Mouse (Mus musculus): Measurements from ENCODE around the gene Noc3l.
A peak's percentile ranks its signal among the peaks of the same experiment; 100 is the strongest.

The Noc3l gene

GRCm38 (mm10) chr19:38818766-38819426, at the start of gene Noc3l:
Gene Noc3l (minus strand): TSS chr19:38819237.
- peak; percentile 95 to 97 for DNase-seq (ENCODE audit: low spot score in 2 of 2)

- no peak for DNase-seq (ENCODE audit: low spot score in 2 of 2)
Measured at GRCm38 (mm10) chr19:38862523-38862922, 43.5 kb upstream of the Noc3l start.

DNA sequence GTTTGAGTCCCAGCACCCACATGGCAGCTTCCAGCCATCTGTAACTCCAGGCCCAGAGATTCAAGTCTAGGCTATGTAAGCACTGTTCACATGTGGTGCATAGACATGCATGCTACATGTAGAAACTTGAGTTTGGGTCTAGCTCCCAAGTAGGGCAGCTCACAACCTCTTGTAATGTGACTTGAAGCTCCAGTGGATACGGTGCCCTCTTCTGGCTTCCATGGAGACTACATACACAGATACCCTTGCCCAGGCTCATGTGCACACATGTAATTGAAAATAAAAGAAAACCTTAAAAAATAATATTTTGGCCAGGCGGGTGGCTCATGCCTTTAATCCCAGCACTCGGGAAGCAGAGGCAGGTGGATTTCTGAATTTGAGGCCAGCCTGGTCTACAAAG, 39.2 kb upstream of the Noc3l start:
- no peak for DNase-seq (ENCODE audit: low spot score in 2 of 2)

- DNase-seq (ENCODE audit: low spot score in 2 of 2) = no peak
Measured at GRCm38 (mm10) chr19:38846373-38846772, 27.3 kb upstream of the Noc3l start.

DNA sequence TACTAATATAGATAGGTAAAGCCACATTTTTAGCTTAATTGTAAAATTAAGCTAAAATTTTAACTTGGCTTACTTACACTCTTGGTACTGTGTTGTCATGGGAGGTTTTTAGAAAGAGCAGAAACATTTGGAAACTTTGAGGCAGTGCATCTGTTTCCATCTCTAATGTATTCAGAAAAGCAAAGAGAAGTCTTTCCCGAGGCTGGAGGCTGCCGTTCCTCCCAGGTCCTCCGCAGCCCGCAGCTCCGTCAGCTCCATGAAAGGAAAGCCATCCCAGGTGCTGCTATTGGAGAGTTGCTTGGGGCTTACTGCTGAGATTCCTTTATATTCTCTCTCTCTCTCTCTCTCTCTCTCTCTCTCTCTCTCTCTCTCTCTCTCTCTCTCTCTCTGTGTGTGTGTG, 25.8 kb upstream of the Noc3l start:
- no peak for DNase-seq (ENCODE audit: low spot score in 2 of 2)

- peak; percentile 18 to 37 for DNase-seq (ENCODE audit: low spot score in 2 of 2)
Measured at GRCm38 (mm10) chr19:38837171-38837641, 18.2 kb upstream of the Noc3l start.

DNA sequence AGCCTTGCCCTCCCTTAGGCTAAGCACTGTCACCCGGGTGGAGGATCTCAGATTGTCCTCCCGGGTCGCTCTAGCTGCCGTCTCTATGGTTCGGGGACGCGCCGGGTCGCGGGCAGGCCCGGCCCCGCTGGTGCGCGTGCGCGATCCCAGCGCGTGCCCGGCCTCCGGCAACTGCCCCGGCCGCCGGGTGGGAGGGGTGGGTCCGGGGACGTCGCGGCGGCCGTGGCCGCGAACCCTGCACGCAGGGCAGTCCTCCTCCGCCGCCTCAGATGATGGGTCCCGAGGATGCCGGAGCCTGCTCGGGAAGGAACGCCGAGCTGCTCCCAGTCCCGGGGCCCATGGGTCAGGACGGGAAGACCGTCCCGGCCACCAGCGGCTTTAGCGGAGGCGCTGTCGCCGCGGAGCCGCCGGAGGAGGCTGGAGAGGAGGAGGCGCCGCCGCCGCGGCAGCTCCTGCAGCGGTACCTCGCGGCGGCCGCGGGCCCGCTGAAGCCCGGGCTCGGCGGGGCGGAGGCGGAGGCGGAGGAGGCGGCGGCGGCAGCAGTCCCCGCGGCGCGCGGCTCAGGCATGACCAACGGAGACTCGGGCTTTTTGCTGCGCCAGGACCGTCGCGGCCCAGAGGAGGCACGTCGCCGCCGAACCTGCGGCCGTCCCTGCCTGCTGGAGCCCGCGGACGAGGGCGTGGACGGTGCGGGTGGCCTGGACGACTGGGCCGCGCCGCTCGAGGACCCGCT, 17.6 kb upstream of the Noc3l start, which contains the start of gene Tbc1d12:
TSS of gene Tbc1d12 (plus strand) at position 142 of the 733 bp plus-strand sequence.
- DNase-seq (ENCODE audit: low spot score in 2 of 2) = peak; percentile 81 to 86

DNA sequence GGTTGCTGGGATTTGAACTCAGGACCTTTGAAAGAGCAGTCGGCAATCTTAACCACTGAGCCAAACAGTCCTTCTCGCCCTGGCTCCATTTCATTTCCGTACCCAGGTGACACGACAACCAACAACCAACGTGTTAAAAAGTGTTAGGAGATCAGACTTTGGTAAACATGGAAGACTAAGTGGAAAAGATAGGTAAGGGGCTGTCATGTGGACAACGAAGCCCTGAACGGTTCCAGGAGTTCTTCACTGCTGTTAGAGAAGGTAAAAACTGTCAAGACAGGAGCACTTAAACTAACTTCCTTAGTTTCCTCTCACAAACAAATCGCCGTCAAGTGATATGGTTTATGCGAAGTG, 17.0 kb upstream of the Noc3l start:
- DNase-seq (ENCODE audit: low spot score in 2 of 2) = no peak

DNA sequence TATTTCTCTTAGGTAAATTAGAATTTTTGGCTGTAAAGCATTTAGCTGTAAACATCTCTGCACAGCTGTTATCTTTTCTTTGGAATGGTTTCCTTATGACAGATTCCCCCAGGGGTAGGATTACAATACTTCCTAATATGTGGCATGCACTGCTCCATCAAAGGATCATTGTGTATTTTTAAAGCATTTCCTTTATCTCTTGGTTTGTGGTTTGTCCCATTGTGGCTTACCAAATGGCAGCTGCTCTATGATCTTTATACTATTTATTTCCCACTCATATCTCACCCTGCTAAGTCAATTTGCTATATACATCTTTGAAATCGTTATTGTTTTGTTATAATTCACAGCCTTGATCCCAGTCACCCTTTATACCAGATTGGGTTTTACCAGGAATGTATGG, 14.2 kb upstream of the Noc3l start:
- DNase-seq (ENCODE audit: low spot score in 2 of 2) = no peak

DNA sequence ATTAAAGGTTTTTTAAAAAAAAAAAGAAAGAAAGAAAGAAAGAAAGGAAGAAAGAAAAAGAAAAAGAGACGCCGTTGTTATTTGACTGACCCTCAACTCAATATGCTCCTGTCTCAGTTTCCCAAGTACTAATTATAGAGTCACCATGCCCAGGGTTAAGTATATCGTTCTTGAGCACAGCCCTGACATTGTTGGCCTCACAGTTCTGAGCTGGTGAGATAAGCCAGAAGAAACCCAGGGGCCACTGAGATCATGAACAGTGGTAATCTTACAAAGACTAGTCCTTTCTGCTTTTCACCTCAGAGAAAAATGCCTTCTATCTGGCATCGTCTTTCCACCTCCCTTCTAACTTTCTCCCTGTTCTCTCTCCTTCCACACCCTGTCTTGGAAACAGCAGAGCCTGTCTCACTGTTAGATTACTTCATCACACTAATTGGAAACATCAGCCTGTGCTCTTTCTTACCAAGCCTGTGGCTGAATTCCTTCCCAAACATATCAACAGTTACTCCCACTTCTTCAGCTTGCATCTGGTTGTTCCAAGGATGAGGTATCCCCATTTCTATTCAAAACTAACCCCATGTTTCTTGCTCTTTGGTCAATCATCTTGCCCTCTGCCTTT, 1.3 kb upstream of the Noc3l start:
- DNase-seq (ENCODE audit: low spot score in 2 of 2) = no peak

DNA sequence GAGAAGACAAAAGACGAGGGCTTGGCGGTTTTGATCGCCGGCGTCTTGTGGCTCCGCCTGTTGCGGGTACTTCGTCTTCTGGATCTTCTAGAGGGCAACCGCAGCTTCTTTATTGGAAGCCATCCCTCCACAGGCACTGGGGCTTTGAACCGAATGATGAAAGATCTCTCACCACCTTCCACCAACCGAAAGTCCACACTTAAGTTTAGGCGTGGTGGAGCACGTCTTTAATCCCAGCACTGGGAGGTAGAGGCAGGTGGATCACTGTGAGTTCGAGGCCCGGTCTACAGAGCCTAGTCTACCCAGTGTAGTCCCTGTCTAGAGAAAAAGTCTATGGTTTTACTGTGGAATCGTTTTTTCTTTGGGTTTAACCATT, 378 bp upstream of the Noc3l start:
- DNase-seq (ENCODE audit: low spot score in 2 of 2) = no peak

DNA sequence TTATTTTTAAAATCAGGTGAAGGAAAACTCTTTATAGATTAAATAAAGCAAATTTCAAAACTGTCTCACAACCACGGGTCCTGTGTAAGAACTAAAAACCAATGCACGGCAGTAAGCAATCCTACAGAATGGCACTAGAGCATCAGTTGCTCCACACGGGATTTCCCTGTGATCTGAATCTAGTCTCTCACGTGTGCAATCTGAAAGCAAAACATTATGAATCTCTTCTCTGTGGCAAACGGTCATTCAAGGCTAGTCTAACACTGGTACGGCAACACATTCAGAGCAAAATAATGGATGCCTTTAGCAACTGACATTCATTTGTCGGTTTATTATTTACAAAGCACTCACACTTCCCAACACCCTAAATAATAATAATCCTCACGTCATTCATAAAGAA, 846 bp downstream of the Noc3l start:
- DNase-seq (ENCODE audit: low spot score in 2 of 2) = no peak

- DNase-seq (ENCODE audit: low spot score in 2 of 2) = no peak
Measured at GRCm38 (mm10) chr19:38798801-38799200, 20.2 kb downstream of the Noc3l start.

- peak; percentile 51 to 66 for DNase-seq (ENCODE audit: low spot score in 2 of 2)
Measured at GRCm38 (mm10) chr19:38798291-38798690, 20.7 kb downstream of the Noc3l start.

GRCm38 (mm10) chr19:38796546-38796945, 22.5 kb downstream of the Noc3l start:
- no peak for DNase-seq (ENCODE audit: low spot score in 2 of 2)

- DNase-seq (ENCODE audit: low spot score in 2 of 2) = no peak
Measured at GRCm38 (mm10) chr19:38793563-38794045, 25.4 kb downstream of the Noc3l start.

GRCm38 (mm10) chr19:38787756-38788155, 31.3 kb downstream of the Noc3l start:
- DNase-seq (ENCODE audit: low spot score in 2 of 2) = no peak

GRCm38 (mm10) chr19:38783542-38783941, 35.5 kb downstream of the Noc3l start:
- DNase-seq (ENCODE audit: low spot score in 2 of 2) = no peak

DNA sequence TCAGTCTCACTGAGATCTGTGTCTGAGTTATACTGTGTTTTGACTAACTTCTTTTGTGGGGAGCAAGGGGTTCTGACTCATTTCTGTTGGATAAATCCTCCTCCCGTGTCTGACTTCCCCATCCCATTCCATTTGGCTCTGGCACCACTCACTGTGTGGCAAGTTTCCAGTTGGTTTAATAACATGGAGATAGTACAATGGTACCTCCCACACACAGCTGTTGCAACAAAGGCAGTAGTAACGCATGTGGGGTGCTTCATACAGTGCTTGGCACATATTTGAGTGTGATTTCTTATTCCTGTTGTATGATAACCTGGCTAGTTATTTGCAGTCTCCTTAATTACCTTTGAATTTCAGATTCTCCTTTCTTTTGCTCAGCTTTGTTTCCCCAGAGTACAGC, 40.2 kb downstream of the Noc3l start:
- DNase-seq (ENCODE audit: low spot score in 2 of 2) = peak; percentile 22 to 27

GRCm38 (mm10) chr19:38775548-38775947, 43.5 kb downstream of the Noc3l start:
- DNase-seq (ENCODE audit: low spot score in 2 of 2) = peak; percentile 70 to 75

GRCm38 (mm10) chr19:38766306-38766705, 52.7 kb downstream of the Noc3l start:
- DNase-seq (ENCODE audit: low spot score in 2 of 2) = no peak

GRCm38 (mm10) chr19:38760441-38760840, 58.6 kb downstream of the Noc3l start:
- no peak for DNase-seq (ENCODE audit: low spot score in 2 of 2)

Measured in right cerebral cortex, adult 2 months (tissue).